Mouse (Mus musculus): Measurements from ENCODE around the gene Gfi1b. TPM values are rescaled to one million over a fixed set of nuclear protein-coding genes. Genes with fewer than 3 reads are reported as not detected.

Gfi1b gene
- 0.87 TPM in 1 of 2 replicates, not detected in the other for polyA plus RNA-seq (2015; fragmentation: Nextera tagmentation; extraction: Ambion mirVana)

DNA sequence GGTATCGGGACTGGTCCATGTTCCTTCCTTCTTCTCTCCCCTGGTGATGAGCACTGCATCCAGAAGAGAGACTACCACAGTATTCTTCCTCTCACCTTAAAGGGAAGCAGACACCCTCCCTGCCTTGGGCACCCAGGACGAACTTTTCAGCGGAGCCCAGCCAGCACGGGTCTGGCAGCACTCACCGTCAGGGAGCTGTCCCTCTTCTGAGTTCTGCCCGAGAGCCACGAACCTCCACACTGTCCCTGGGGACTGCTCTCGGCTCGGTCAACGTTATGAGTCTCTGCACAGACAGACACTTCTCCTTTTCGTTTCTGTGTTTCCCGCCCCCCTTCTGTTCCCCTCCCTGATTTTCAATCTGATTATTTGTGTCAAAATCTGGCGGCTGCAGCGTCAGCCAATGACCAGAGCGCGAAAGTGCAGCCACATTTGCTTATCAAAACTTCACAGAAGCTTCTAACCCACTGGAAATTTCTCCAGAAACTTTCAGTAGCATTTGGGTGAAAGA lies at the start of gene Gfi1b:
Gene Gfi1b (minus strand): TSS at position 319 of the 508 bp plus-strand sequence.
- H3K4me2 ChIP-seq, result no peak within 1 kb of the TSS
- H3K27ac ChIP-seq (replicated peaks), result no peak within 1 kb of the TSS
- no peak within 1 kb of the TSS for H3K9ac ChIP-seq (replicated peaks)
- no peak within 1 kb of the TSS for H3K4me3 ChIP-seq (replicated peaks)
- H3K4me1 ChIP-seq, result peaks cover 4% of the 10 kb centered on the region; the same call in 1 of the 2 replicates
- H3K9me3 ChIP-seq (replicated peaks), result no peaks in the 10 kb centered on the region
- no peak for ATAC-seq (ENCODE audit: low FRiP score)
- H3K27me3 ChIP-seq (replicated peaks), result peaks cover 21% of the 10 kb centered on the region
- no peaks in the 10 kb centered on the region for H3K36me3 ChIP-seq
- WGBS, result 6% methylated on average over 16 of the region's 16 CpGs

DNA sequence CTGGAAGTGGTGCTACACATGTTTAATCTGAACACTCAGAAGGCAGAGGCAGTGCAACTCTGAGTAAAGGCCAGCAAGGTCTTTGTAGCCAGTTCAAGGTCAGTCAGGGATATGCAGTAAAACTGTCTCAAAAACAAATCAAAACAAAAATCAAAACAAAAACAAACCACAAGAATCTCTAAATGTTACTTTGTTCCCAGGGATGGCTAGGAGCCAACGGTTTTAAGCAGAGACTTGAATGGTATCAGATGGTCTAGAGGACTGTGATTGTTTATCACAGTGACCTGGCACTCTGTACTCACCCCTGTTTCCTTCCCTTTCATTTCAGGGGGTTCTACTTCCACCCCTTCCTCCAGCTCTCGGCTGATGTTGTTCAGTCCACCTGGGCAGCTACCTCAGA lies 49.7 kb upstream of the Gfi1b start:
- Histone ChIP-seq H3K27ac (replicated peaks) (no peak overlapping the region), H3K9me3 (replicated peaks) (no peaks in the 10 kb centered on the region), H3K4me2 (no peak overlapping the region), H3K4me3 (replicated peaks) (no peak overlapping the region), H3K4me1 (no peaks in the 10 kb centered on the region), H3K9ac (replicated peaks) (no peak overlapping the region), H3K36me3 (peaks cover 95% of the 10 kb centered on the region), H3K27me3 (replicated peaks) (no peaks in the 10 kb centered on the region)
- 85% methylated on average over 2 of the region's 2 CpGs for WGBS
- ATAC-seq (ENCODE audit: low FRiP score), result no peak

DNA sequence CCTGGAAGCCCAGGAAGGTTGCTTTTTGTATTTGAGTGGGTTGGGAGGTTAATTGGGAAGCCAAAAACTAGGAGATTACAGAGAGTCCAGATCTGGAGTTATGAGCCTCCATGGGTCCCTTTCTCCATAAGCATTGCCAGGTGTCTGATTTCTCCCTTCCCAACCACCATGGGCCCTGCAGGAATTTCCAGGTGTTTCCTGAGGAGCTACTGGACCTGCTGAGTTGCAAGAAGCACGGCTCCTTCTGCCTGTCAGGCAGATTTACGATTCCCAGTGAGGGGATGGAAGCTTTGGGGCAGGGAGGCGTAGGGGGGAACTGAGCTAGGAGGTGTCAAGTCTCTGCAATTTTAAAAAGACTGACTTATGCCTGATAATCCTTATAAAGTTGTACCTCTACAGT lies 44.0 kb upstream of the Gfi1b start:
- Histone ChIP-seq H3K9ac (replicated peaks) (no peak overlapping the region), H3K36me3 (peaks cover 96% of the 10 kb centered on the region), H3K27ac (replicated peaks) (no peak overlapping the region), H3K4me1 (no peaks in the 10 kb centered on the region), H3K27me3 (replicated peaks) (no peaks in the 10 kb centered on the region), H3K4me2 (no peak overlapping the region), H3K4me3 (replicated peaks) (no peak overlapping the region), H3K9me3 (replicated peaks) (no peaks in the 10 kb centered on the region)
- no peak for ATAC-seq (ENCODE audit: low FRiP score)
- WGBS, result 63% methylated on average over 3 of the region's 3 CpGs

DNA sequence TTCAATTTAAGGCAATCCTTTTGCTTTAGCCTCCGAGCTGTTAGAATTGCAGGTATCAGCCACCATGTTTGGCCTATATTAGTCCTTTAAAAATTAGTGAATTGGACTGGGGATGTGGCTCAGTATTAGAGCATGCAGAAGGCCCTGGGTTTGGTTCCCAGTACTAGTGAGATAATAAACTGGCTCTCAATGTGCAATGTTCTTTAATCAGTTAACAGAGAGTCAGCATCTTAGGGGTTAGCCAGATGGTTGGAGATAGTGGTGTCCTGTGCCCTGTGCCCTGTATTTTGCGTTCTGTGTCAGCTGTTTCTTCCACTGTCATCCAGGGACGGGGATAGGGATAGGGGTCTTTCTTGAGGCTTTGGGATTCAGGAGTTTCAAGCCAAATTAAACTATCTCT lies 41.1 kb upstream of the Gfi1b start:
- H3K4me1 ChIP-seq, result no peaks in the 10 kb centered on the region
- H3K36me3 ChIP-seq, result peaks cover 97% of the 10 kb centered on the region
- no peak overlapping the region for H3K27ac ChIP-seq (replicated peaks)
- no peak for ATAC-seq (ENCODE audit: low FRiP score)
- no peak overlapping the region for H3K9ac ChIP-seq (replicated peaks)
- no peaks in the 10 kb centered on the region for H3K9me3 ChIP-seq (replicated peaks)
- no peaks in the 10 kb centered on the region for H3K27me3 ChIP-seq (replicated peaks)
- WGBS, result 91% methylated on average over 3 of the region's 3 CpGs
- H3K4me3 ChIP-seq (replicated peaks), result no peak overlapping the region
- H3K4me2 ChIP-seq, result no peak overlapping the region

DNA sequence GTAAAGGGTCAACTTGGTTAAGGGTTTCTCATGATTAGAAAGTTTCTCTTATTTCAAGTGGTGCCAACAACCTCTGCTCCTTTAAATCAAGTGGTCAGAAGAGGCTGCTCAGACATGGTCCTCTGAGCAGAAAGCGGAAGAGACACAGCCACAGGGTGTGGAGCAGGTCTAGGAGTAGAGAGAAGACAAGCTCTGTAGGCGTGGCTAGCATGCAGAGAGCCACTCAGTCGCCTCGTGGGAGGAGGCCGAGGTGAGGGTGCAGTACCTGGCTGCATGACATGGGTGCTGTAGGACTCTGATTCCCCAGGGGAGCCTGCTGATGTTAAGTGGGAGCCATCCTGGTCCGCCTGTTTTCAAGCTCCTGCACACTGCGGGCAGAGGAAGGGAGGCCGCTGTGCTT lies 34.4 kb upstream of the Gfi1b start:
- Histone ChIP-seq H3K9me3 (replicated peaks) (no peaks in the 10 kb centered on the region), H3K27ac (replicated peaks) (no peak overlapping the region), H3K4me3 (replicated peaks) (no peak overlapping the region), H3K9ac (replicated peaks) (no peak overlapping the region), H3K4me1 (no peaks in the 10 kb centered on the region), H3K36me3 (peaks cover 59% of the 10 kb centered on the region), H3K4me2 (no peak overlapping the region), H3K27me3 (replicated peaks) (no peaks in the 10 kb centered on the region)
- ATAC-seq (ENCODE audit: low FRiP score), result no peak
- WGBS, result 82% methylated on average over 8 of the region's 8 CpGs

DNA sequence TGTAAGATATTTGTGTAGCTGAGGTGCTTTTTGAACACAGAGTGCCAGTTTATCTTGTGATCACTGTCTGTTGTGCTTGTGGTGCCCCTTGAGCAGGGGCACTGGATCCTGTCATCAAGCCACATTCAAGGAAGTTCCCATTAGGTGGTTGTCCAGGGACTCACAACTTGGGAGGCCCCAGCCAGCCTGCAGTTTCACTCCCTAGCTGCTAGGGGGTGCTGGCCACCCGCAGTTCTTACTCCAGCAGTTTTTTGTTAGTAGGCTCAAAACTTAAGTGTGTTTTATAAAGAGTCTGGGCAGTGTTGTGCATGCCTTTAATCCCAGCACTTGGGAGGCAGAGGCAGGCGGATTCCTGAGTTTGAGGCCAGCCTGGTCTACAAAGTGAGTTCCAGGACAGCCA lies 32.5 kb upstream of the Gfi1b start:
- Histone ChIP-seq H3K9me3 (replicated peaks) (no peaks in the 10 kb centered on the region), H3K4me3 (replicated peaks) (no peak overlapping the region), H3K27ac (replicated peaks) (no peak overlapping the region), H3K4me2 (no peak overlapping the region), H3K4me1 (no peaks in the 10 kb centered on the region), H3K27me3 (replicated peaks) (no peaks in the 10 kb centered on the region), H3K36me3 (peaks cover 40% of the 10 kb centered on the region), H3K9ac (replicated peaks) (no peak overlapping the region)
- ATAC-seq (ENCODE audit: low FRiP score), result no peak
- 63% methylated on average over 2 of the region's 2 CpGs for WGBS

DNA sequence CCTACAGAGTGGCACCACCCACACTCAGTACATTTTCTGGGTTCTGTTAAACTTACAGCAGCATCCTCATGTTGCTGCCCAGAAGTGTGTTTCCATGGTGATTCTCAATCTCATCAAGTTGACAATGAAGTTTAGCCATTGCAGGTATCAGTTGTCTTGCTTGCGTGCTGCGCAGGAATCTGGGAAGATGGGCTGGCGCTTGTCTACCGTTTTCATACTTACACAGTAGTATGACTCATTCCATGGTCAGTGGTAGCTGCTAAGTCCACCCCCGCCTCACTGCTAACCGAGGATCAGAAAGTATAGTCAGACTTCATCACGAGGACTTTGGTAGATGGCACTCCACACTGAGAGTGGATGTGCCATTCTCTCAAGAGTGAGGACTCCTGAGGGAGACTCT lies 31.6 kb upstream of the Gfi1b start:
- Histone ChIP-seq H3K4me3 (replicated peaks) (no peak overlapping the region), H3K27me3 (replicated peaks) (no peaks in the 10 kb centered on the region), H3K4me1 (no peaks in the 10 kb centered on the region), H3K4me2 (no peak overlapping the region), H3K9me3 (replicated peaks) (no peaks in the 10 kb centered on the region), H3K36me3 (peaks cover 30% of the 10 kb centered on the region), H3K9ac (replicated peaks) (no peak overlapping the region), H3K27ac (replicated peaks) (no peak overlapping the region)
- 96% methylated on average over 7 of the region's 7 CpGs for WGBS
- ATAC-seq (ENCODE audit: low FRiP score), result no peak

DNA sequence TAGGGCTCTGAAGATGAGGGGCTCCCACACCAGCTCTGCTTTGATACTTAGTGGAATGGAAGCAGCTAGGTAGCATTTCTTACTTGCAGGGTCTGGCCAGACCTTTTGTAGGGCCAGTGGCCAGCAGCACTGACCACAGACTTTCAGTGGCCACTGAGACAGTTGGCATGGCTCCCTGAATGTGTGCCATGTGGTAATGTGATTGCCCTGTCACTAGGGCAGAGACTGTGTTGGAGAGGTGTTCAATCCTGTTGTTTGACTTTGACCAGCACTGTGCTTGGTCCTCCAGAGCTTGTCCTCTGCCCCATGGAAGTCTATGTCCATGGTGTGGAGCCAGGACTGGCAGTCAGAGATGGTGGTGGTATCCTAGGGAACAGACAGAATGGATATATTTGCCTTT lies 28.7 kb upstream of the Gfi1b start:
- Histone ChIP-seq H3K9me3 (replicated peaks) (no peaks in the 10 kb centered on the region), H3K4me3 (replicated peaks) (no peak overlapping the region), H3K9ac (replicated peaks) (no peak overlapping the region), H3K36me3 (peaks cover 8% of the 10 kb centered on the region; the same call in 1 of the 2 replicates), H3K4me1 (no peaks in the 10 kb centered on the region), H3K27me3 (replicated peaks) (no peaks in the 10 kb centered on the region), H3K27ac (replicated peaks) (no peak overlapping the region), H3K4me2 (no peak overlapping the region)
- no peak for ATAC-seq (ENCODE audit: low FRiP score)

DNA sequence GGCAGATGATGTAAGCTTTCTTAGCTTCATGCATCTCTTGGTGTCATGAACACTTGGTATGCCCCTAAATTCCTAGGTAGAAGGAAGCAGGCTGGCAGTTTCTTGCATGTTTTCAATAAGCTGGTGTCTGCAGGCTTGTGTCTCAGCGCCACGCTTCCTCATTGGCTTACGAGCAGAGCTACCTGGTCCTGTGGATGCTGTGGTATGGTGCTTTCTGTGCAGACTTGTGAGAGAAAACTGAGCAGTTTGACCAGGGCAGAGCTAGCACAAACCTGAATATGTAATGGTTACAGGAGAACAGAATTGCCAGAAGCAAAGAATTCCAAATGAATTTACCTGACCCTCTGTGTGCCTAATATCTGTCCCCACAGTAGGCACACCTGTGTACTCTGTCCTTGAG lies 21.3 kb upstream of the Gfi1b start:
- Histone ChIP-seq H3K36me3 (no peaks in the 10 kb centered on the region), H3K4me1 (peaks cover 30% of the 10 kb centered on the region), H3K9me3 (replicated peaks) (no peaks in the 10 kb centered on the region), H3K4me2 (peak overlapping the region; percentile 80), H3K27me3 (replicated peaks) (0 out of 2 replicates have a peak, but pooled peaks cover under 1% of the 10 kb centered on the region), H3K9ac (replicated peaks) (peak overlapping the region; percentile 26), H3K4me3 (replicated peaks) (peak overlapping the region; percentile 99), H3K27ac (replicated peaks) (no peak overlapping the region)
- 87% methylated on average over 3 of the region's 3 CpGs for whole genome bisulfite sequencing
- no peak for ATAC-seq (ENCODE audit: low FRiP score)

DNA sequence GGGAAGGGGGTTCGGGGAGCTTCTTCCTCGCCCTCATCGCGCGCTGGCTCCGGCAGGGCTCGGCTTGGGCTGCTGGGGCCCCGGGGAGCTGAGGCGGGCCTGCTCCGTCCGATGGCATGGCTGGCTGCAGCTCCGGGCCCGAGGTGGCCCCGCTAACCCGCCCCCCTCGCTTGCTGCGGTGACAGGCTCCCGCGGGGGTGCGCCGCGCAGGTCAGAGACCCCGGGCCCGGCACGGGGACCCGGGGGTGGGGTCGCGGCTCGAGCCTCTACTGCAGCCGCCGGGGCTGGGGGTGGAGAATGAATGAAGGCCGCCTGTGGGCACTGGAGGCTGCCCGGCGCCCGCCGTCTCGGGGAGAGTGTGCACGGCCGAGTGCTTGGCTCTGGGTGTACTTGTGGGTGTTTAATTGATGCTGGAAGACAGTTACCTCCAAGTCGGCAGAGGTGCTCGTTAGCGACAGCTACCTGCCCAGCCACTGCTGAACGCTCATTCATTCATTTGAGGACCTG lies 19.7 kb upstream of the Gfi1b start:
- Histone ChIP-seq H3K9ac (replicated peaks) (peak overlapping the region; percentile 87), H3K27me3 (replicated peaks) (0 out of 2 replicates have a peak, but pooled peaks cover 5% of the 10 kb centered on the region), H3K36me3 (no peaks in the 10 kb centered on the region), H3K4me3 (replicated peaks) (peak overlapping the region; percentile 99), H3K4me2 (peak overlapping the region; percentile 80), H3K4me1 (peaks cover 32% of the 10 kb centered on the region), H3K27ac (replicated peaks) (peak overlapping the region; percentile 95), H3K9me3 (replicated peaks) (no peaks in the 10 kb centered on the region)
- under 1% methylated on average over 42 of the region's 43 CpGs for WGBS
- ATAC-seq (ENCODE audit: low FRiP score), result peak; percentile 63

DNA sequence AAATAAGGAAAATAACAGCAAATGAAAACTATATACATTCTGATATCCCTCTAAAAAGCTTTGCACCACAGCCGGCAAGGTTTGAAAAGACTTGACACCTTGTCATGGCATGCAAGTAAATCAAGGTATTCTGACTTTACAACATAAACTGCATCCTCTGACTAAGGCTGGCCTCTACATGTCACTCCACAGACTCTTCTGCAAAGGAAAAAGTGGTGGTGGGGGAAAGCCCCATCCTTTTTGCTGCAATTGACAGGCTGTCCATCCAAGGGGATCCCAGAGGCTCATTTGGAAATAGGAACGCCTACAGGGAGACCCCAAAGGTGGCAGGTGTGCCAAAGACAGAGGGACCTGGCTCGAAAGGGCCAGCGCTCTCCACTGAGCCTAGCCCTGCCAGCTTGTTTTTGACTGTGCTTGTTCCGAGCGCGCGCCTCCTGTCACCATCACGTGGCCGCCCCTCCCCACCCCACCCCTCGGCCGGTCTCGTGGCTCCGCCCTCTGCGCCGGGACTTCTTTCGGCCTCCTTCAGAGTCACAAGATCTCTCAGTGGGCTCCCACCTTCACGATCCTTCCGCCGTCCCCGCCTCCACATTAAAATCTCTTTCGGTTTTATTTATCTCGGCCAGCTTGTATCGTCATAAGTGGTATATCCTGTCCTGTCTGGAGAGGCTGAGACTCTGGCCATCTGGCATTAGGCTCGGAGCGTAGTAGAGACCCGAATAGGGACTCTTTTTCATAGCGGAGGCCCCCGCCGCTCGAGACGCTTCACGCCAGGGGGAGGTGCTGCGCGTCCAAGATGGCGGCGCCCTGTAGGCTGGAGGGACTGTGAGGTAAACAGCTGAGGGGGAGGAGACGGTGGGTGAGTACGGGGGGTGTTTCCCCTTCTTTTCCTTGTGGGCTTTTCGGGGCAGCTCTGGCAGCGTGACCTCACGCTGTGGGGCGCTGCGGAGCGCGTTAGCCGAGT lies 19.0 kb upstream of the Gfi1b start, which contains the start of gene Tsc1:
Gene Tsc1 (plus strand): TSS at position 768 of the 964 bp plus-strand sequence.
- WGBS, result 2% methylated on average over 47 of the region's 47 CpGs
- H3K4me2 ChIP-seq, result peak within 1 kb of the TSS; percentile 80
- peaks cover 32% of the 10 kb centered on the region for H3K4me1 ChIP-seq
- 0 out of 2 replicates have a peak, but pooled peaks cover 5% of the 10 kb centered on the region for H3K27me3 ChIP-seq (replicated peaks)
- H3K36me3 ChIP-seq, result no peaks in the 10 kb centered on the region
- peak; percentile 94 for ATAC-seq (ENCODE audit: low FRiP score)
- H3K4me3 ChIP-seq (replicated peaks), result peak within 1 kb of the TSS; percentile 99
- H3K9ac ChIP-seq (replicated peaks), result peak within 1 kb of the TSS; percentile 87
- H3K27ac ChIP-seq (replicated peaks), result peak within 1 kb of the TSS; percentile 95
- H3K9me3 ChIP-seq (replicated peaks), result no peaks in the 10 kb centered on the region

DNA sequence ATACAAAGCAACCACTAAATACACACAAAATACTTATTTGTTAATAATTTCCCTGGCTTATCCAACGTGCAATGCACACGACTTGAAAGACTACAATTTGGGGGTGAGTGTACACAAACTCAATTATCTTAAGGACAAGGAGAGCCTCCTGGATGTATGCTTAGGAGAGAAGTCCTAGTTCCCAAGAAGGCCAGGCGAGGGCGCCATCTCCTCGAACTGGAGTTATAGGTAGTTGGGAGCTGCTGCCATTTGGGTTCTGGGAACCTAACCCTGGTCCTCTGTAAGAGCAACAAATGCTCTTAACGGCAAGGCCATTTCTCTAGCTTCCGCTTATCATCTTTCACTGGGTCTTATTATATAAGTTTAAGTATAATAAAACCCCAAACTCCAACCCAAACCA lies 18.0 kb upstream of the Gfi1b start:
- Histone ChIP-seq H3K9ac (replicated peaks) (no peak overlapping the region), H3K27ac (replicated peaks) (no peak overlapping the region), H3K27me3 (replicated peaks) (0 out of 2 replicates have a peak, but pooled peaks cover 5% of the 10 kb centered on the region), H3K4me1 (peaks cover 31% of the 10 kb centered on the region), H3K36me3 (no peaks in the 10 kb centered on the region), H3K4me2 (no peak overlapping the region), H3K9me3 (replicated peaks) (no peaks in the 10 kb centered on the region), H3K4me3 (replicated peaks) (no peak overlapping the region)
- no peak for ATAC-seq (ENCODE audit: low FRiP score)
- 57% methylated on average over 7 of the region's 7 CpGs for WGBS
